Mouse (Mus musculus) embryonic stem cell, embryonic (primary cell): ENCODE data around the gene Gm11034.

ENCODE experiments used
- CTCF ChIA-PET, 4 experiments: fragments of 300-600 bp in 2 of 4; fragments of 350-600 bp in 2 of 4; sonication (Branson Sonifier 250); formaldehyde crosslinking; loops; one replicate each; lab custom pipeline; 2022; ENCODE audit warnings: inconsistent platforms in 2 of 4; lab: Charles Lee
- POLR2A ChIA-PET, 4 experiments: fragments of 300-600 bp in 2 of 4; fragments of 350-600 bp in 2 of 4; sonication (Branson Sonifier 250); formaldehyde crosslinking; loops; one replicate each; lab custom pipeline; 2022; ENCODE audit warnings: antibody characterized with exemption in 4 of 4, inconsistent platforms in 1 of 4; lab: Charles Lee

Gm11034 gene

GRCm38 (mm10) chr8:72220758-72221157 lies 7.3 kb upstream of the Gm11034 start:
- POLR2A ChIA-PET, result interaction anchor here in 3 of 4 experiments (0.6 to 7.3 kb wide), 10 partner anchors 19 to 635 kb away, joined by 3 to 114 read pairs (median 4); partner anchors contain the start of gene Ap1m1 (in 2 of the 3)
- CTCF ChIA-PET, result interaction anchor here in 2 of 4 experiments (1.2 to 6.7 kb wide), 4 partner anchors 19 to 115 kb away, joined by 3 to 145 read pairs (median 6); partner anchors contain the start of gene Ap1m1 (in 2 of the 2)

- POLR2A ChIA-PET, result interaction anchor here (0.6 to 7.3 kb wide), 42 partner anchors 10 to 661 kb away, joined by 3 to 114 read pairs (median 4); partner anchors contain the start of genes Ap1m1 (in 3 of the 4), Klf2 (in 3 of the 4), Hsh2d (in 2 of the 4) and Rab8a (in 1 of the 4)
- CTCF ChIA-PET, result interaction anchor here (0.7 to 6.7 kb wide), 12 partner anchors 10 to 203 kb away, joined by 3 to 145 read pairs (median 4); partner anchors contain the start of genes Ap1m1 (in 3 of the 4) and Hsh2d (in 1 of the 4)
Observed at GRCm38 (mm10) chr8:72219541-72220363, 6.3 kb upstream of the Gm11034 start, which contains the start of gene Fam32a. TSS of gene Fam32a (plus strand) at chr8:72219730.

- ChIA-PET CTCF (interaction anchor here (0.5 to 6.7 kb wide), 10 partner anchors 9 to 204 kb away, joined by 3 to 145 read pairs (median 4); partner anchors contain the start of gene Ap1m1 (in 3 of the 4)), POLR2A (interaction anchor here in 3 of 4 experiments (0.6 to 7.3 kb wide), 40 partner anchors 9 to 660 kb away, joined by 3 to 114 read pairs (median 4); partner anchors contain the start of genes Ap1m1 (in 3 of the 3), Hsh2d (in 2 of the 3), Klf2 (in 2 of the 3) and Rab8a (in 1 of the 3))
Observed at GRCm38 (mm10) chr8:72218781-72219540, 5.5 kb upstream of the Gm11034 start.

- CTCF ChIA-PET, result interaction anchor here in 1 of 4 experiments (1.0 kb wide), 1 partner anchor 8 kb away, joined by 4 read pairs; no protein-coding TSS in a partner anchor
- POLR2A ChIA-PET, result no interaction called here
Observed at GRCm38 (mm10) chr8:72215871-72216270, 2.4 kb upstream of the Gm11034 start.

GRCm38 (mm10) chr8:72215060-72215459 lies 1.6 kb upstream of the Gm11034 start:
- CTCF ChIA-PET, result interaction anchor here in 3 of 4 experiments (0.6 to 1.2 kb wide), 8 partner anchors 10 to 513 kb away, joined by 3 to 5 read pairs (median 3); partner anchors contain the start of genes Ap1m1 (in 1 of the 3) and B3gnt3 (in 1 of the 3)

GRCm38 (mm10) chr8:72212751-72213150 lies 685 bp downstream of the Gm11034 start, which contains the start of gene Cib3:
TSS of gene Cib3 (minus strand) at chr8:72212837.
- CTCF ChIA-PET, result interaction anchor here in 1 of 4 experiments (1.1 kb wide), 1 partner anchor 27 kb away, joined by 6 read pairs; the partner anchor contains the start of gene Ap1m1
- POLR2A ChIA-PET, result interaction anchor here in 3 of 4 experiments (0.6 to 1.2 kb wide), 3 partner anchors 15 to 67 kb away, joined by 3 to 4 read pairs (median 3); partner anchors contain the start of gene Hsh2d (in 1 of the 3)

More at GRCm38 (mm10) chr8:72215060-72215459, 1.6 kb upstream of the Gm11034 start:
- POLR2A ChIA-PET, result interaction anchor here in 2 of 4 experiments (1.0 to 1.3 kb wide), 2 partner anchors 25 to 32 kb away, joined by 3 to 4 read pairs; partner anchors contain the start of gene Ap1m1 (in 1 of the 2)

GRCm38 (mm10) chr8:72211846-72212245 lies 1.6 kb downstream of the Gm11034 start:
- CTCF ChIA-PET, result interaction anchor here in 1 of 4 experiments (0.6 kb wide), 1 partner anchor 28 kb away, joined by 5 read pairs; the partner anchor contains the start of gene Ap1m1
- POLR2A ChIA-PET, result interaction anchor here in 2 of 4 experiments (0.8 to 1.2 kb wide), 3 partner anchors 14 to 22 kb away, joined by 3 to 4 read pairs (median 3); partner anchors contain the start of gene Hsh2d (in 2 of the 2)

- ChIA-PET CTCF (interaction anchor here in 2 of 4 experiments (0.6 to 1.2 kb wide), 2 partner anchors 33 to 223 kb away, joined by 4 to 13 read pairs; no protein-coding TSS in a partner anchor), POLR2A (interaction anchor here in 2 of 4 experiments (0.5 to 1.0 kb wide), 3 partner anchors 17 to 229 kb away, joined by 3 read pairs; no protein-coding TSS in a partner anchor)
Observed at GRCm38 (mm10) chr8:72210710-72211109, 2.7 kb downstream of the Gm11034 start.

GRCm38 (mm10) chr8:72210222-72210621 lies 3.2 kb downstream of the Gm11034 start:
- POLR2A ChIA-PET, result interaction anchor here in 2 of 4 experiments (0.5 to 1.1 kb wide), 4 partner anchors 9 to 229 kb away, joined by 3 to 6 read pairs (median 3); partner anchors contain the start of gene Fam32a (in 1 of the 2)
- CTCF ChIA-PET, result interaction anchor here in 2 of 4 experiments (0.6 to 1.2 kb wide), 2 partner anchors 33 to 222 kb away, joined by 4 to 13 read pairs; no protein-coding TSS in a partner anchor

- POLR2A ChIA-PET, result interaction anchor here in 1 of 4 experiments (0.6 kb wide), 1 partner anchor 108 kb away, joined by 3 read pairs; no protein-coding TSS in a partner anchor
- CTCF ChIA-PET, result no interaction called here
Observed at GRCm38 (mm10) chr8:72208582-72208981, 4.9 kb downstream of the Gm11034 start.

GRCm38 (mm10) chr8:72197997-72198396 lies 15.4 kb downstream of the Gm11034 start:
- ChIA-PET POLR2A (interaction anchor here in 2 of 4 experiments (0.8 to 1.9 kb wide), 18 partner anchors 8 to 445 kb away, joined by 3 to 8 read pairs (median 4); partner anchors contain the start of genes Fam32a (in 2 of the 2), Hsh2d (in 2 of the 2), Ap1m1 (in 1 of the 2) and Cib3 (in 1 of the 2)), CTCF (interaction anchor here in 2 of 4 experiments (0.6 to 1.5 kb wide), 2 partner anchors 42 to 393 kb away, joined by 3 to 5 read pairs; partner anchors contain the start of gene Ap1m1 (in 1 of the 2))

GRCm38 (mm10) chr8:72192065-72192464 lies 21.4 kb downstream of the Gm11034 start:
- ChIA-PET CTCF (interaction anchor here in 2 of 4 experiments (1.1 to 1.4 kb wide), 3 partner anchors 11 to 65 kb away, joined by 3 to 4 read pairs (median 4); no protein-coding TSS in a partner anchor), POLR2A (interaction anchor here in 3 of 4 experiments (0.6 to 2.1 kb wide), 12 partner anchors 37 to 148 kb away, joined by 3 to 7 read pairs (median 4); partner anchors contain the start of genes Ap1m1 (in 2 of the 3) and Klf2 (in 2 of the 3))

- ChIA-PET POLR2A (interaction anchor here in 2 of 4 experiments (0.6 to 2.7 kb wide), 15 partner anchors 8 to 128 kb away, joined by 3 to 10 read pairs (median 4); partner anchors contain the start of genes Cib3 (in 1 of the 2), Fam32a (in 1 of the 2) and Klf2 (in 1 of the 2)), CTCF (interaction anchor here in 3 of 4 experiments (0.8 to 4.1 kb wide), 6 partner anchors 13 to 85 kb away, joined by 3 to 20 read pairs (median 4); no protein-coding TSS in a partner anchor)
Observed at GRCm38 (mm10) chr8:72190215-72190539, 23.3 kb downstream of the Gm11034 start.

- ChIA-PET CTCF (interaction anchor here (0.7 to 4.1 kb wide), 10 partner anchors 11 to 84 kb away, joined by 3 to 20 read pairs (median 4); partner anchors contain the start of gene Ap1m1 (in 1 of the 4)), POLR2A (interaction anchor here in 2 of 4 experiments (0.6 to 2.7 kb wide), 23 partner anchors 8 to 383 kb away, joined by 3 to 10 read pairs (median 3); partner anchors contain the start of genes Fam32a (in 2 of the 2), Ap1m1 (in 1 of the 2), Cib3 (in 1 of the 2) and Klf2 (in 1 of the 2))
Observed at GRCm38 (mm10) chr8:72189417-72190214, 23.8 kb downstream of the Gm11034 start, which contains the start of gene Hsh2d. TSS of gene Hsh2d (plus strand) at chr8:72189638.
